Mouse (Mus musculus) layer of hippocampus, adult 9-11 months (tissue): ENCODE results near the gene Gm17584.
"Not testable (repeated sequence)": the region's sequence is repeated elsewhere in the genome, so short reads cannot be mapped to it uniquely, and the experiment has no call there.

Source experiments
- DNase-seq: peaks from one replicate; pipeline ENCODE4 v3.0.0; 2022

The Gm17584 gene

DNA sequence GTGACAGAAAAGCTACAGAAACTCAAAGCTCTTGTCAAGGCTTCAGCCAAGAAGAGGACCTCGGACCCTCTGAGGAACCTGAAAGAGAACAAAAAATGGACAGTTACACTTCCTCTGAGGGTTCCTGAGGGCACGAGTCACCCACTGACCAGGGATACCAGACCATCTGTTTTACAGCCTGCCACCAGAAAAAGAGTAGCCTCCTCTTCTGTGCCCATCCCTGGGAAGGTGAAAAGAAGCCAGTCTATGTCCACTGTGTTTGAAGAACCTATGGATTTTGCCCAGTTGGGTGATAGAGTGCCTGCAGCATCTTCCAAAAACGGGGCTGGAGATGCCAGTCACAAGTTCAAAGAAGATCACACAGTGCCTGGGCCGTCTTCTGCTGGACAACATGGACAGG lies at the start of gene Gm17584:
Gene Gm17584 (plus strand): TSS at position 301 of the 400 bp plus-strand sequence.
- DNase-seq, result not testable (repeated sequence)
